Mouse (Mus musculus): ENCODE data around the gene Tmem132e. TPM values are rescaled to one million over a fixed set of nuclear protein-coding genes. Genes with fewer than 3 reads are reported as not detected.

Tmem132e gene
- polyA plus RNA-seq, 1 experiment from 2014 or later = 1.0 TPM

Other genes with a start within 250 kb of the Tmem132e start
- gene Ccl1, start 83.2 kb upstream of the Tmem132e start, polyA plus RNA-seq (2016; fragmentation: Nextera tagmentation; extraction: Ambion mirVana) = not detected in 2 replicates

Data from embryonic facial prominence, embryonic 10.5 days (tissue).